Mouse (Mus musculus): ENCODE results near the gene Lpcat2b. TPM values are rescaled to one million over a fixed set of nuclear protein-coding genes. Genes with fewer than 3 reads are reported as not detected.
A peak's percentile ranks its signal among the peaks of the same experiment; 100 is the strongest.
"Not testable (repeated sequence)": the region's sequence is repeated elsewhere in the genome, so short reads cannot be mapped to it uniquely, and the experiment has no call there.

Lpcat2b gene
- not detected in 2 replicates for polyA plus RNA-seq (2014; fragmentation: Nextera tagmentation; extraction: Ambion mirVana)

GRCm38 (mm10) chr5:107431249-107431648, at the start of gene Lpcat2b:
Gene Lpcat2b (plus strand): TSS chr5:107431549.
- WGBS, result 65% methylated on average over 3 of the region's 3 CpGs
- Histone ChIP-seq H3K9ac (ENCODE audit: low read length) (no peak within 1 kb of the TSS), H3K4me2 (ENCODE audit: low read length) (no peak within 1 kb of the TSS), H3K36me3 (ENCODE audit: control insufficient read depth, insufficient read depth, low read length) (no peaks in the 10 kb centered on the region), H3K27me3 (ENCODE audit: control insufficient read depth, insufficient read depth, low read length) (peaks cover 3% of the 10 kb centered on the region), H3K27ac (replicated peaks in 1 of 2; ENCODE audit: control insufficient read depth in 1 of 2, insufficient read depth in 1 of 2, low read depth in 2 of 2, low read length in 2 of 2) (no peak within 1 kb of the TSS), H3K9me3 (ENCODE audit: control insufficient read depth, low read length) (no peaks in the 10 kb centered on the region), H3K4me1 (ENCODE audit: control insufficient read depth in 2 of 2, insufficient read depth in 2 of 2, low read length in 2 of 2) (no peaks in the 10 kb centered on the region; a peak in 1 of 4 replicates), H3K4me3 (ENCODE audit: control insufficient read depth in 1 of 2, insufficient read depth in 1 of 2, low read depth in 1 of 2, low read length in 2 of 2) (no peak within 1 kb of the TSS)
- no peak for ATAC-seq (ENCODE audit: insufficient number of reproducible peaks, insufficient read depth, low FRiP score, low read depth)

GRCm38 (mm10) chr5:107386448-107386847, 44.9 kb upstream of the Lpcat2b start:
- not testable (repeated sequence) for H3K27me3 ChIP-seq (ENCODE audit: control insufficient read depth, insufficient read depth, low read length); H3K4me2 ChIP-seq (ENCODE audit: low read length); H3K4me3 ChIP-seq (ENCODE audit: control insufficient read depth in 1 of 2, insufficient read depth in 1 of 2, low read depth in 1 of 2, low read length in 2 of 2); H3K27ac ChIP-seq (replicated peaks in 1 of 2; ENCODE audit: control insufficient read depth in 1 of 2, insufficient read depth in 1 of 2, low read depth in 2 of 2, low read length in 2 of 2); H3K36me3 ChIP-seq (ENCODE audit: control insufficient read depth, insufficient read depth, low read length); H3K9me3 ChIP-seq (ENCODE audit: control insufficient read depth, low read length); H3K4me1 ChIP-seq (ENCODE audit: control insufficient read depth in 2 of 2, insufficient read depth in 2 of 2, low read length in 2 of 2); ATAC-seq (ENCODE audit: insufficient number of reproducible peaks, insufficient read depth, low FRiP score, low read depth); H3K9ac ChIP-seq (ENCODE audit: low read length)

- no peak overlapping the region for H3K9ac ChIP-seq (ENCODE audit: low read length)
- H3K4me3 ChIP-seq (ENCODE audit: control insufficient read depth in 1 of 2, insufficient read depth in 1 of 2, low read depth in 1 of 2, low read length in 2 of 2), result no peak overlapping the region
- no peak overlapping the region for H3K27ac ChIP-seq (replicated peaks in 1 of 2; ENCODE audit: control insufficient read depth in 1 of 2, insufficient read depth in 1 of 2, low read depth in 2 of 2, low read length in 2 of 2)
- WGBS, result 72% methylated on average over 1 of the region's 1 CpGs
- no peak overlapping the region for H3K4me2 ChIP-seq (ENCODE audit: low read length)
- no peaks in the 10 kb centered on the region for H3K36me3 ChIP-seq (ENCODE audit: control insufficient read depth, insufficient read depth, low read length)
- no peak for ATAC-seq (ENCODE audit: insufficient number of reproducible peaks, insufficient read depth, low FRiP score, low read depth)
- no peaks in the 10 kb centered on the region for H3K4me1 ChIP-seq (ENCODE audit: control insufficient read depth in 2 of 2, insufficient read depth in 2 of 2, low read length in 2 of 2)
- no peaks in the 10 kb centered on the region for H3K9me3 ChIP-seq (ENCODE audit: control insufficient read depth, low read length)
- H3K27me3 ChIP-seq (ENCODE audit: control insufficient read depth, insufficient read depth, low read length), result no peaks in the 10 kb centered on the region
Measured at GRCm38 (mm10) chr5:107387788-107388187, 43.6 kb upstream of the Lpcat2b start.

GRCm38 (mm10) chr5:107389373-107389772, 42.0 kb upstream of the Lpcat2b start:
- Histone ChIP-seq H3K9ac (ENCODE audit: low read length) (no peak overlapping the region), H3K4me2 (ENCODE audit: low read length) (no peak overlapping the region), H3K27ac (replicated peaks in 1 of 2; ENCODE audit: control insufficient read depth in 1 of 2, insufficient read depth in 1 of 2, low read depth in 2 of 2, low read length in 2 of 2) (no peak overlapping the region), H3K9me3 (ENCODE audit: control insufficient read depth, low read length) (no peaks in the 10 kb centered on the region), H3K4me3 (ENCODE audit: control insufficient read depth in 1 of 2, insufficient read depth in 1 of 2, low read depth in 1 of 2, low read length in 2 of 2) (no peak overlapping the region), H3K27me3 (ENCODE audit: control insufficient read depth, insufficient read depth, low read length) (no peaks in the 10 kb centered on the region), H3K36me3 (ENCODE audit: control insufficient read depth, insufficient read depth, low read length) (no peaks in the 10 kb centered on the region), H3K4me1 (ENCODE audit: control insufficient read depth in 2 of 2, insufficient read depth in 2 of 2, low read length in 2 of 2) (no peaks in the 10 kb centered on the region)
- WGBS, result 89% methylated on average over 2 of the region's 2 CpGs
- ATAC-seq (ENCODE audit: insufficient number of reproducible peaks, insufficient read depth, low FRiP score, low read depth), result no peak

- no peaks in the 10 kb centered on the region for H3K27me3 ChIP-seq (ENCODE audit: control insufficient read depth, insufficient read depth, low read length)
- H3K36me3 ChIP-seq (ENCODE audit: control insufficient read depth, insufficient read depth, low read length), result no peaks in the 10 kb centered on the region
- 57% methylated on average over 2 of the region's 2 CpGs for WGBS
- no peak overlapping the region for H3K4me2 ChIP-seq (ENCODE audit: low read length)
- no peaks in the 10 kb centered on the region for H3K9me3 ChIP-seq (ENCODE audit: control insufficient read depth, low read length)
- no peak for ATAC-seq (ENCODE audit: insufficient number of reproducible peaks, insufficient read depth, low FRiP score, low read depth)
- no peaks in the 10 kb centered on the region for H3K4me1 ChIP-seq (ENCODE audit: control insufficient read depth in 2 of 2, insufficient read depth in 2 of 2, low read length in 2 of 2)
- no peak overlapping the region for H3K9ac ChIP-seq (ENCODE audit: low read length)
- no peak overlapping the region for H3K27ac ChIP-seq (replicated peaks in 1 of 2; ENCODE audit: control insufficient read depth in 1 of 2, insufficient read depth in 1 of 2, low read depth in 2 of 2, low read length in 2 of 2)
- H3K4me3 ChIP-seq (ENCODE audit: control insufficient read depth in 1 of 2, insufficient read depth in 1 of 2, low read depth in 1 of 2, low read length in 2 of 2), result no peak overlapping the region
Measured at GRCm38 (mm10) chr5:107394437-107394836, 36.9 kb upstream of the Lpcat2b start.

GRCm38 (mm10) chr5:107402436-107402835, 28.9 kb upstream of the Lpcat2b start, which contains the start of gene Ephx4:
Gene Ephx4 (plus strand): TSS chr5:107402736.
- Histone ChIP-seq H3K27me3 (ENCODE audit: control insufficient read depth, insufficient read depth, low read length) (peaks cover 23% of the 10 kb centered on the region), H3K4me3 (ENCODE audit: control insufficient read depth in 1 of 2, insufficient read depth in 1 of 2, low read depth in 1 of 2, low read length in 2 of 2) (peak within 1 kb of the TSS; percentile 55 to 58), H3K36me3 (ENCODE audit: control insufficient read depth, insufficient read depth, low read length) (no peaks in the 10 kb centered on the region), H3K9ac (ENCODE audit: low read length) (peak within 1 kb of the TSS; percentile 69), H3K4me1 (ENCODE audit: control insufficient read depth in 2 of 2, insufficient read depth in 2 of 2, low read length in 2 of 2) (peaks cover 2 to 13% of the 10 kb centered on the region in 2 experiments; a peak in 1 of 4 replicates), H3K4me2 (ENCODE audit: low read length) (peak within 1 kb of the TSS; percentile 100), H3K27ac (replicated peaks in 1 of 2; ENCODE audit: control insufficient read depth in 1 of 2, insufficient read depth in 1 of 2, low read depth in 2 of 2, low read length in 2 of 2) (no peak within 1 kb of the TSS), H3K9me3 (ENCODE audit: control insufficient read depth, low read length) (no peaks in the 10 kb centered on the region)
- no peak for ATAC-seq (ENCODE audit: insufficient number of reproducible peaks, insufficient read depth, low FRiP score, low read depth)
- 16% methylated on average over 5 of the region's 5 CpGs for WGBS

- ATAC-seq (ENCODE audit: insufficient number of reproducible peaks, insufficient read depth, low FRiP score, low read depth), result peak; percentile 50
- WGBS, result under 1% methylated on average over 80 of the region's 80 CpGs
- H3K36me3 ChIP-seq (ENCODE audit: control insufficient read depth, insufficient read depth, low read length), result no peaks in the 10 kb centered on the region
Measured at GRCm38 (mm10) chr5:107403011-107403946, 28.1 kb upstream of the Lpcat2b start.

More at GRCm38 (mm10) chr5:107403011-107403946, 28.1 kb upstream of the Lpcat2b start:
- H3K4me3 ChIP-seq (ENCODE audit: control insufficient read depth in 1 of 2, insufficient read depth in 1 of 2, low read depth in 1 of 2, low read length in 2 of 2), result peak overlapping the region; percentile 55 to 58
- no peaks in the 10 kb centered on the region for H3K9me3 ChIP-seq (ENCODE audit: control insufficient read depth, low read length)
- H3K4me2 ChIP-seq (ENCODE audit: low read length), result peak overlapping the region; percentile 100
- H3K9ac ChIP-seq (ENCODE audit: low read length), result peak overlapping the region; percentile 69
- H3K27me3 ChIP-seq (ENCODE audit: control insufficient read depth, insufficient read depth, low read length), result peaks cover 23% of the 10 kb centered on the region
- peaks cover 2 to 13% of the 10 kb centered on the region in 2 experiments; a peak in 1 of 4 replicates for H3K4me1 ChIP-seq (ENCODE audit: control insufficient read depth in 2 of 2, insufficient read depth in 2 of 2, low read length in 2 of 2)
- H3K27ac ChIP-seq (replicated peaks in 1 of 2; ENCODE audit: control insufficient read depth in 1 of 2, insufficient read depth in 1 of 2, low read depth in 2 of 2, low read length in 2 of 2), result no peak overlapping the region
